Mouse (Mus musculus) kidney, postnatal 0 days (tissue): ENCODE data around the gene Sh3glb1. TPM values are rescaled to one million over a fixed set of nuclear protein-coding genes. Genes with fewer than 3 reads are reported as not detected.

Source experiments
- ATAC-seq: fragments of 200-750 bp; cut with Nextera tagmentation; replicated peaks from 2 replicates; pipeline ENCODE4 v1.8.0; 2017; ENCODE audit warnings: low read depth, moderate number of reproducible peaks, moderate TSS enrichment, moderate library complexity; ENCODE audit not compliant: low FRiP score
- DNase-seq: peaks from one replicate; pipeline ENCODE4 v3.0.0-alpha.2; 2016; ENCODE audit warnings: low spot score
- H3K27ac ChIP-seq: fragments of 300-500 bp; sonication (generic); 2 replicates; pipeline ENCODE4 v1.5.1; 2014; ENCODE audit warnings: mild to moderate bottlenecking
- H3K27me3 ChIP-seq: fragments of 300-500 bp; sonication (generic); 2 replicates; pipeline ENCODE4 v1.6.1; 2014; ENCODE audit warnings: low read length, mixed read lengths; ENCODE audit not compliant: insufficient read depth
- H3K36me3 ChIP-seq: fragments of 300-500 bp; sonication (generic); 2 replicates; pipeline ENCODE4 v1.6.1; 2014; ENCODE audit warnings: low read length, mixed read lengths; ENCODE audit not compliant: insufficient read depth
- H3K4me1 ChIP-seq: fragments of 300-500 bp; sonication (generic); replicated peaks from 2 replicates; pipeline ENCODE4 v1.6.1; 2014; ENCODE audit warnings: antibody characterized with exemption, low read length, mixed read lengths; ENCODE audit not compliant: insufficient read depth
- H3K4me2 ChIP-seq: fragments of 300-500 bp; sonication (generic); 2 replicates; pipeline ENCODE4 v1.6.1; 2014; ENCODE audit warnings: mild to moderate bottlenecking, low read length, moderate library complexity, mixed read lengths
- H3K4me3 ChIP-seq: fragments of 300-500 bp; sonication (generic); replicated peaks from 2 replicates; pipeline ENCODE4 v1.5.1; 2014; ENCODE audit warnings: low read depth, low read length
- H3K9ac ChIP-seq: fragments of 300-500 bp; sonication (generic); 2 replicates; pipeline ENCODE4 v1.6.1; 2014; ENCODE audit warnings: low read depth, low read length
- H3K9me3 ChIP-seq: fragments of 300-500 bp; sonication (generic); replicated peaks from 2 replicates; pipeline ENCODE4 v1.6.1; 2016; ENCODE audit warnings: low read length, inconsistent platforms, mixed read lengths
- CTCF ChIP-seq: IDR thresholded peaks from 2 replicates; pipeline ENCODE4 v1.5.1; 2016; ENCODE audit warnings: antibody characterized with exemption, low read depth, mild to moderate bottlenecking, moderate library complexity
- WGBS: fragments of 180-500 bp; shearing (Covaris S2); extraction: QIAGEN DNeasy Blood & Tissue Kit; methylation state at CpG from one replicate; pipeline ENCODE4 v1.1.7; 2014; 5-methylcytosine and 5-hydroxymethylcytosine counted together
- polyA plus RNA-seq: library from polyadenylated mRNA; unstranded; fragments of >200 nt; fragmentation: Nextera tagmentation; extraction: Ambion mirVana; gene quantifications from 2 replicates; pipeline ENCODE4 v1.2.1, GENCODE M21; 2015

Sh3glb1 gene
- polyA plus RNA-seq, 1 experiment from 2014 or later = 129 TPM

GRCm38 (mm10) chr3:144688284-144688683, 31.9 kb downstream of the Sh3glb1 start:
- no peak overlapping the region for H3K27ac ChIP-seq
- no peaks in the 10 kb centered on the region for H3K9me3 ChIP-seq
- H3K4me1 ChIP-seq = no peaks in the 10 kb centered on the region
- no peak for TF ChIP-seq CTCF
- ATAC-seq (no peak), DNase-seq (no peak)
- WGBS = 60% methylated on average over 8 of the region's 8 CpGs
- no peak overlapping the region for H3K9ac ChIP-seq
- H3K36me3 ChIP-seq = peaks cover 15% of the 10 kb centered on the region; the same call in 1 of the 2 replicates
- no peaks in the 10 kb centered on the region for H3K27me3 ChIP-seq
- no peak overlapping the region for H3K4me3 ChIP-seq
- H3K4me2 ChIP-seq = no peak overlapping the region

GRCm38 (mm10) chr3:144687618-144688017, 32.5 kb downstream of the Sh3glb1 start:
- no peak overlapping the region for H3K9ac ChIP-seq
- no peak overlapping the region for H3K4me3 ChIP-seq
- no peaks in the 10 kb centered on the region for H3K4me1 ChIP-seq
- ATAC-seq = 0 out of 2 replicates have a peak, but pooled peaks have one; percentile 11
- DNase-seq = no peak
- no peaks in the 10 kb centered on the region for H3K9me3 ChIP-seq
- H3K27me3 ChIP-seq = no peaks in the 10 kb centered on the region
- H3K27ac ChIP-seq = no peak overlapping the region
- TF ChIP-seq CTCF = no peak
- WGBS = 93% methylated on average over 9 of the region's 9 CpGs
- no peak overlapping the region for H3K4me2 ChIP-seq
- H3K36me3 ChIP-seq = peaks cover 9% of the 10 kb centered on the region; the same call in 1 of the 2 replicates

GRCm38 (mm10) chr3:144686146-144686545, 34.0 kb downstream of the Sh3glb1 start:
- Histone ChIP-seq H3K27ac (no peak overlapping the region), H3K9me3 (no peaks in the 10 kb centered on the region), H3K27me3 (no peaks in the 10 kb centered on the region), H3K36me3 (peaks cover 7% of the 10 kb centered on the region; the same call in 1 of the 2 replicates), H3K9ac (no peak overlapping the region), H3K4me2 (no peak overlapping the region), H3K4me1 (no peaks in the 10 kb centered on the region), H3K4me3 (no peak overlapping the region)
- WGBS = 86% methylated on average over 5 of the region's 5 CpGs
- DNase-seq (no peak), ATAC-seq (no peak)
- TF ChIP-seq CTCF = no peak

GRCm38 (mm10) chr3:144683136-144683814, 36.9 kb downstream of the Sh3glb1 start:
- ATAC-seq (no peak), DNase-seq (no peak)
- no peak for TF ChIP-seq CTCF
- Histone ChIP-seq H3K9me3 (no peaks in the 10 kb centered on the region), H3K36me3 (no peaks in the 10 kb centered on the region), H3K4me2 (no peak overlapping the region), H3K27ac (no peak overlapping the region), H3K4me3 (no peak overlapping the region), H3K27me3 (no peaks in the 10 kb centered on the region), H3K9ac (no peak overlapping the region), H3K4me1 (peaks cover 3% of the 10 kb centered on the region; the same call in 1 of the 2 replicates)
- WGBS = 90% methylated on average over 12 of the region's 12 CpGs

- DNase-seq (no peak), ATAC-seq (no peak)
- no peaks in the 10 kb centered on the region for H3K27me3 ChIP-seq
- no peak overlapping the region for H3K9ac ChIP-seq
- H3K9me3 ChIP-seq = no peaks in the 10 kb centered on the region
- no peak overlapping the region for H3K27ac ChIP-seq
- H3K36me3 ChIP-seq = no peaks in the 10 kb centered on the region
- WGBS = 68% methylated on average over 5 of the region's 5 CpGs
- no peak for TF ChIP-seq CTCF
- peaks cover 3% of the 10 kb centered on the region; the same call in 1 of the 2 replicates for H3K4me1 ChIP-seq
- H3K4me2 ChIP-seq = no peak overlapping the region
- no peak overlapping the region for H3K4me3 ChIP-seq
Observed at GRCm38 (mm10) chr3:144681542-144681941, 38.6 kb downstream of the Sh3glb1 start.

- no peak overlapping the region for H3K27ac ChIP-seq
- no peaks in the 10 kb centered on the region for H3K9me3 ChIP-seq
- no peak overlapping the region for H3K4me3 ChIP-seq
- peaks cover 3% of the 10 kb centered on the region; the same call in 1 of the 2 replicates for H3K4me1 ChIP-seq
- DNase-seq = peak; percentile 16
- no peaks in the 10 kb centered on the region for H3K36me3 ChIP-seq
- ATAC-seq = no peak
- no peak overlapping the region for H3K4me2 ChIP-seq
- no peak for TF ChIP-seq CTCF
- no peaks in the 10 kb centered on the region for H3K27me3 ChIP-seq
- no peak overlapping the region for H3K9ac ChIP-seq
- 62% methylated on average over 8 of the region's 8 CpGs for WGBS
Observed at GRCm38 (mm10) chr3:144679701-144680159, 40.4 kb downstream of the Sh3glb1 start.
